Mouse (Mus musculus) midbrain, postnatal 0 days (tissue): Measurements from ENCODE around the gene Anapc15-ps. TPM values are rescaled to one million over a fixed set of nuclear protein-coding genes. Genes with fewer than 3 reads are reported as not detected.
A peak's percentile ranks its signal among the peaks of the same experiment; 100 is the strongest.

Experiments used
- ATAC-seq: fragments of 200-750 bp; cut with Nextera tagmentation; 2 replicates; pipeline ENCODE4 v1.8.0; 2017; ENCODE audit warnings: moderate number of reproducible peaks, mild to moderate bottlenecking, moderate TSS enrichment, moderate library complexity; ENCODE audit not compliant: low FRiP score
- DNase-seq: peaks from one replicate; pipeline ENCODE4 v3.0.0-alpha.2; 2015; ENCODE audit warnings: low spot score
- H3K27ac ChIP-seq: fragments of 300-500 bp; sonication (generic); 2 replicates; pipeline ENCODE4 v1.5.1; 2014; ENCODE audit warnings: low read depth, mild to moderate bottlenecking, low read length, mixed read lengths
- H3K27me3 ChIP-seq: fragments of 300-500 bp; sonication (generic); 2 replicates; pipeline ENCODE4 v1.6.1; 2014; ENCODE audit warnings: low read length, control low read depth, mixed read lengths; ENCODE audit not compliant: insufficient read depth
- H3K36me3 ChIP-seq: fragments of 300-500 bp; sonication (generic); 2 replicates; pipeline ENCODE4 v1.6.1; 2014; ENCODE audit warnings: low read length, control low read depth, mixed read lengths; ENCODE audit not compliant: insufficient read depth
- H3K4me1 ChIP-seq: fragments of 300-500 bp; sonication (generic); 2 replicates; pipeline ENCODE4 v1.6.1; 2014; ENCODE audit warnings: mild to moderate bottlenecking, control low read depth, antibody characterized with exemption, low read length, mixed read lengths; ENCODE audit not compliant: insufficient read depth
- H3K4me2 ChIP-seq: fragments of 300-500 bp; sonication (generic); 2 replicates; pipeline ENCODE4 v1.6.1; 2014; ENCODE audit warnings: low read depth, mild to moderate bottlenecking, low read length, mixed read lengths; ENCODE audit not compliant: poor library complexity, severe bottlenecking
- H3K4me3 ChIP-seq: fragments of 300-500 bp; sonication (generic); 2 replicates; pipeline ENCODE4 v1.5.1; 2014; ENCODE audit warnings: low read depth, mild to moderate bottlenecking, low read length, moderate library complexity
- H3K9ac ChIP-seq: fragments of 300-500 bp; sonication (generic); replicated peaks from 2 replicates; pipeline ENCODE4 v1.6.1; 2014; ENCODE audit warnings: mild to moderate bottlenecking, low read length, moderate library complexity, mixed read lengths; ENCODE audit not compliant: poor library complexity, severe bottlenecking
- H3K9me3 ChIP-seq: fragments of 300-500 bp; sonication (generic); 2 replicates; pipeline ENCODE4 v1.6.1; 2016; ENCODE audit warnings: low read length, control low read depth
- CTCF ChIP-seq: IDR thresholded peaks from 2 replicates; pipeline ENCODE4 v1.5.1; 2016; ENCODE audit warnings: antibody characterized with exemption, mild to moderate bottlenecking
- WGBS: fragments of 180-500 bp; shearing (Covaris S2); extraction: QIAGEN DNeasy Blood & Tissue Kit; methylation state at CpG from one replicate; pipeline ENCODE4 v1.1.7; 2014; 5-methylcytosine and 5-hydroxymethylcytosine counted together
- polyA plus RNA-seq: library from polyadenylated mRNA; unstranded; fragments of >200 nt; fragmentation: Nextera tagmentation; extraction: Ambion mirVana; gene quantifications from 2 replicates; pipeline ENCODE4 v1.2.1, GENCODE M21; 2015
- total RNA-seq: library from RNA; depleted of rRNA; stranded (reverse); fragments of >200 nt; gene quantifications from 2 replicates; pipeline ENCODE4 v1.2.3, GENCODE M21; 2014

Anapc15-ps gene
- total and polyA plus RNA-seq, 2 experiments from 2014 or later: not detected

DNA sequence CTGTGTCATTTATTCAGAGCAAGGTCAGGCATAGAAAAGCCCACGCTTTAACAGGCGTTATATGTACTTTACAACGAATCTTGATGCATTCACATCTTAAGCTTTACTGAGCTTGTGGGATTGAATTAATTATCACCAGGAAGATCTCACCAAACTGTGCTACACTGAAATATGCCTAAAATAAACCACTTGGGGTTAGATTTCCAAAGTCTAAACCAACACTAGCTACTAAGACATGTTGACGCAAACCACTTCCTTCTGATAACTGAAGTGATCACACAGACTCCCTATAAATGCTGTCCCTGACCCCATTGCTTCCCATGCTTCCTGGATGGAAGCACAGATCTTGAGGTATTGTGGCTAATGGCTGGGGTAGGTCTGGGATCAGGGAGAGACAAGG is 8.2 kb upstream of the Anapc15-ps start:
- WGBS: 78% methylated on average over 4 of the region's 4 CpGs
- H3K4me1 ChIP-seq: no peaks in the 10 kb centered on the region; the same call in none of the 2 replicates
- TF ChIP-seq CTCF: no peak
- no peaks in the 10 kb centered on the region for H3K27me3 ChIP-seq
- peak overlapping the region; percentile 6; the same call in 1 of the 2 replicates for H3K4me3 ChIP-seq
- DNase-seq: no peak
- no peak overlapping the region for H3K9ac ChIP-seq
- H3K4me2 ChIP-seq: peak overlapping the region; percentile 30; the same call in 1 of the 2 replicates
- no peak for ATAC-seq
- no peaks in the 10 kb centered on the region for H3K9me3 ChIP-seq
- no peak overlapping the region for H3K27ac ChIP-seq
- no peaks in the 10 kb centered on the region for H3K36me3 ChIP-seq

DNA sequence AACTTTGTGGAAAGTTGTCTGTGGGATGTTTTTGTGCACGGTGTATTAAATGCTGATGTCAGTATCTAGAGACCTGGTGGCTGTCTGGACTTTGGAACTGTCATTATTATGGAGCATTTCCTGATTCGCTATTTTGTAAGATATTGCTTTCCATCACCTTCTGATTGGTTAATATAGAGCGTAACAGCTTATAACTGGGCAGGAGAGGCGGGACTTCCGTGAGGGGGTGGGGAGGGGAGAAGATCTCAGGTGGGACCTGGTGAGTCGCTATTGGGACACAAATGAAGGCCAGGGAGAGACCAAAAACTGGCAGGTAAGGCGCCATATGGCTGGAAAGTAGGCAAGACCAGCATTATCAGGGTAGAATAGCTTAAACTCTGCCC is 7.8 kb upstream of the Anapc15-ps start:
- ATAC-seq (no peak), DNase-seq (no peak)
- peak overlapping the region; percentile 9; the same call in 1 of the 2 replicates for H3K4me3 ChIP-seq
- H3K4me2 ChIP-seq: peak overlapping the region; percentile 30
- no peaks in the 10 kb centered on the region for H3K27me3 ChIP-seq
- WGBS: 59% methylated on average over 7 of the region's 7 CpGs
- no peak for TF ChIP-seq CTCF
- H3K4me1 ChIP-seq: no peaks in the 10 kb centered on the region; the same call in none of the 2 replicates
- H3K9me3 ChIP-seq: no peaks in the 10 kb centered on the region
- no peaks in the 10 kb centered on the region for H3K36me3 ChIP-seq
- H3K9ac ChIP-seq: no peak overlapping the region
- no peak overlapping the region for H3K27ac ChIP-seq

DNA sequence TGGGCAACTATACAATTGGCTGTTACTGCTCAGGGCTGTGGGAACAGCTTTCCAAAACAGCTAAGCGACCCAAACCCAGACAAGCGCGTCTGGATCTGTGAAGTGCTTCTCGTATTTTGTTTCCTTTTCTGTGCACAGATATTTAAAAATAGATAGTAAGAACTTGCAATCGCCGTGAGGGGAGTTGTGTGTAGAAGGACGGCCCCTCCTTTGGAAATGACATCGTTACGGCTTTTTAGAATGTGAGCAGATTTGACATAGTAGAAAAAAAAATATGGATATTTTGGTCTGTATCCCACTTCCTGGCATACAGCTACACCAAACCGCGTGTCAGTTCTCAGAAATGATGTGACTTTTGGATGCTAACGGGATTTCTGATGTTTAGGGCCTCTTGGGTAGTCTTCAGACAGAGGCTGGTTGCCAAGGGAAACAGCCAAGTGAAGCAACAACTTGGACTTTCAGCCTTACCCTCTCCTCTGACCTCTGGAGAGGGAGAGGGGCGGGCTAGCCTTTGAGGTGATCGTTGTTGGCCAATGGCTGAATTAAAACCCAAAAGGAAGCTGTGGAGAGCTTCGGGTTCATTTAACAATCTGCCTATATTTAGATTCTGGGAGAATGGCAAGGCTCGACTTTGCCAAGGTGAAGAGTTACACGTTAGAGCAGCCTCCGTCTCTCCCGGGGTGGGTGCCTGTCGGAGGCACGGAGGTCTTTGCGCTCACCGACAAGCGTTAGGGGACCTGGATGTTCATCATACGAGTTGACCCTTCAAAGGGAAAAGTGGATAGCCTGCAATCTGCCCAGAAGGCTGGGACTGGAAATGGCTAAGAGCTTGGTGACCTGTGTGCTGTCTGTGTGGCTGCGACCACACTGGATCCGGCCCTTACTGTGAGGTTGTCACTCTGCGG is 7.2 kb upstream of the Anapc15-ps start:
- Histone ChIP-seq H3K36me3 (no peaks in the 10 kb centered on the region), H3K27ac (peak overlapping the region; percentile 43), H3K27me3 (no peaks in the 10 kb centered on the region), H3K4me3 (peak overlapping the region; percentile 9; the same call in 1 of the 2 replicates), H3K4me1 (no peaks in the 10 kb centered on the region; the same call in none of the 2 replicates), H3K9ac (no peak overlapping the region), H3K9me3 (no peaks in the 10 kb centered on the region), H3K4me2 (peak overlapping the region; percentile 30)
- WGBS: 33% methylated on average over 28 of the region's 28 CpGs
- DNase-seq (peak; percentile 45), ATAC-seq (peak; percentile 26; the same call in 1 of the 2 replicates)
- no peak for TF ChIP-seq CTCF

DNA sequence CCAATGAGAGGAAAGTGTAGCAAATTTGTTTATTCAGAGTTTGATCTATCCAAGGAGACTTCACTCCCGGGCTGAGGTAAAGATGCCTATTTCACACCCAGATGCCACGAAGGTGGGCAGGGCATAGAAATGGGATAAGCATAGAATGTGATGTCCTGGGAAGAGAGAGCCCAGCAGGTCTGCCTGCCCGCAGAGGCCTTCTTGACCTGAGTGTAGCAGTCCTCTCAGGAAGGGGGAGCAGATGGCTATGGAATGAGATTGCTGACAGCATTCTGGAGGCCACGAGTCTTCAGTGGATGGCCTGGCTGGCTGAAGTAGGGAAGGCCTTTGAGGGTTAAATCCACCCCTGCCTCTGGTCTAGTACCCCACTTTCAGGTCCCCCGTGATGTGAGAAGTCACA is 5.9 kb upstream of the Anapc15-ps start:
- ATAC-seq (no peak), DNase-seq (no peak)
- H3K9me3 ChIP-seq: no peaks in the 10 kb centered on the region
- H3K4me3 ChIP-seq: no peak overlapping the region
- no peak overlapping the region for H3K9ac ChIP-seq
- H3K4me1 ChIP-seq: no peaks in the 10 kb centered on the region; the same call in none of the 2 replicates
- no peak overlapping the region for H3K4me2 ChIP-seq
- no peaks in the 10 kb centered on the region for H3K27me3 ChIP-seq
- no peaks in the 10 kb centered on the region for H3K36me3 ChIP-seq
- H3K27ac ChIP-seq: no peak overlapping the region
- no peak for TF ChIP-seq CTCF
- WGBS: 88% methylated on average over 5 of the region's 5 CpGs

DNA sequence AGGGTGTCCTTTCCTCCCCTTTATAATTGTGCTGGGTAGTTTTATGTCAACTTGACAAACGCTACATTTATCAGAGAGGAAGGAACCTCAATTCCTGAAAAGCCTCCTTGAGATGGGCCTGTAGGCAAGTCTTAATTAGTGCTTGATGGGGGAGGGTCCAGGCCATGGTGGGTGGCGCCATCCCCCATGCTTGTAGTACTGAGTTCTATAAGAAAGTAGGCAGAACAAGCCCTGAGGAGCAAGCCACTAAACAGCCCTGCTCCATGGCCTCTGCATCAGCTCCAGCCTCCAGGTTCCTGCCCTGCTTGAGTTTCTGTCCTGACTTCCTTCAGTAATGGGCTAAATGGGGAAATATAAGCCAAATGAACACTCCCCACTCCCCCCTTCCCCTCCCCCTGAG is 5.4 kb upstream of the Anapc15-ps start:
- Histone ChIP-seq H3K27ac (no peak overlapping the region), H3K36me3 (no peaks in the 10 kb centered on the region), H3K27me3 (no peaks in the 10 kb centered on the region), H3K4me3 (no peak overlapping the region), H3K4me1 (no peaks in the 10 kb centered on the region; the same call in none of the 2 replicates), H3K9ac (no peak overlapping the region), H3K4me2 (no peak overlapping the region), H3K9me3 (no peaks in the 10 kb centered on the region)
- DNase-seq: no peak
- no peak for ATAC-seq
- 80% methylated on average over 2 of the region's 2 CpGs for whole genome bisulfite sequencing
- no peak for TF ChIP-seq CTCF

DNA sequence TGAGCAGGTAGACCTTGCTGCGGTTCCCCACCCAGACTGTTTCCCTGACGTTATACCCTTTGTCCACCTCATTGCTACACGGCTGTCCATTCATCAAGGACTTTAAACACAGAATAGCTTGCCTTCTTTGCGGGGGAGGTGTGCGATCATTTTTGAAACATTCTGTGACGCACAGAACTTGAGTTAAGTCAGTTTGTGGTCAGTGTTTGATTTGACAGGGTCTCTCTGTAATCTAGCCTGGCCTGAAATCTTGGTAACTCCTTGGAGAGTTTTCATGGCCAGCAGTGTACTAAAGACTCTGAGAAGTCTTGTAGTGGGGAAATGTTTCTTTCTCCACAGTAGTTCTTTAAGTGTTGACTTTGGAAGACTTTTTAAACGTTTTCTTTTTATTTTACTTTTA is 5.0 kb upstream of the Anapc15-ps start:
- H3K27ac ChIP-seq: no peak overlapping the region
- WGBS: 75% methylated on average over 7 of the region's 7 CpGs

More for the DNA sequence above, 5.0 kb upstream of the Anapc15-ps start:
- H3K4me2 ChIP-seq: no peak overlapping the region
- no peaks in the 10 kb centered on the region for H3K36me3 ChIP-seq
- ATAC-seq (no peak), DNase-seq (no peak)
- H3K9ac ChIP-seq: no peak overlapping the region
- no peaks in the 10 kb centered on the region for H3K27me3 ChIP-seq
- H3K4me1 ChIP-seq: no peaks in the 10 kb centered on the region; the same call in none of the 2 replicates
- no peak for TF ChIP-seq CTCF
- no peak overlapping the region for H3K4me3 ChIP-seq
- H3K9me3 ChIP-seq: no peaks in the 10 kb centered on the region
